Mouse (Mus musculus) embryonic stem cell, embryonic (primary cell): ENCODE measurements around the gene Mboat7.
"Not testable (repeated sequence)": the region's sequence is repeated elsewhere in the genome, so short reads cannot be mapped to it uniquely, and the experiment has no call there.

Source experiments
- CTCF ChIA-PET, 4 experiments: fragments of 300-600 bp in 2 of 4; fragments of 350-600 bp in 2 of 4; sonication (Branson Sonifier 250); formaldehyde crosslinking; loops; one replicate each; lab custom pipeline; 2022; ENCODE audit warnings: inconsistent platforms in 2 of 4; lab: Charles Lee
- POLR2A ChIA-PET, 4 experiments: fragments of 300-600 bp in 2 of 4; fragments of 350-600 bp in 2 of 4; sonication (Branson Sonifier 250); formaldehyde crosslinking; loops; one replicate each; lab custom pipeline; 2022; ENCODE audit warnings: antibody characterized with exemption in 4 of 4, inconsistent platforms in 1 of 4; lab: Charles Lee

The Mboat7 gene

GRCm38 (mm10) chr7:3692987-3693808 lies at the start of gene Mboat7:
Gene Mboat7 (minus strand): TSS chr7:3693523.
- POLR2A ChIA-PET = interaction anchor here (0.6 to 18.6 kb wide), 180 partner anchors 9 to 1345 kb away, joined by 3 to 650 read pairs (median 5); partner anchors contain the start of genes Leng1 (in 4 of the 4), Cnot3 (in 3 of the 4), Leng8 (in 3 of the 4) and Leng9 (in 3 of the 4)
- CTCF ChIA-PET = interaction anchor here (0.5 to 2.3 kb wide), 20 partner anchors 12 to 833 kb away, joined by 3 to 11 read pairs (median 4); partner anchors contain the start of genes Ndufa3 (in 3 of the 4) and Oscar (in 1 of the 4)

- POLR2A ChIA-PET, CTCF ChIA-PET: not testable (repeated sequence)
Observed at GRCm38 (mm10) chr7:3732675-3733074, 39.4 kb upstream of the Mboat7 start.

- POLR2A ChIA-PET, CTCF ChIA-PET: not testable (repeated sequence)
Observed at GRCm38 (mm10) chr7:3725459-3725858, 32.1 kb upstream of the Mboat7 start.

- POLR2A ChIA-PET = not testable (repeated sequence)
Observed at GRCm38 (mm10) chr7:3720268-3720667, 26.9 kb upstream of the Mboat7 start, which contains the start of gene Pirb. Gene Pirb (minus strand): TSS chr7:3720391.

GRCm38 (mm10) chr7:3715249-3715648 lies 21.9 kb upstream of the Mboat7 start:
- CTCF ChIA-PET = interaction anchor here in 1 of 4 experiments (0.6 kb wide), 1 partner anchor 99 kb away, joined by 3 read pairs; no protein-coding TSS in a partner anchor

More at GRCm38 (mm10) chr7:3720268-3720667, 26.9 kb upstream of the Mboat7 start, which contains the start of gene Pirb:
- CTCF ChIA-PET = not testable (repeated sequence)

GRCm38 (mm10) chr7:3712264-3712942 lies 19.1 kb upstream of the Mboat7 start:
- ChIA-PET CTCF (no interaction called here), POLR2A (interaction anchor here in 3 of 4 experiments (0.6 to 14.5 kb wide), 7 partner anchors 9 to 68 kb away, joined by 3 to 650 read pairs (median 4); partner anchors contain the start of genes Mboat7 (in 2 of the 3), Tsen34 (in 2 of the 3), Cnot3 (in 1 of the 3) and Leng1 (in 1 of the 3))

More at GRCm38 (mm10) chr7:3715249-3715648, 21.9 kb upstream of the Mboat7 start:
- POLR2A ChIA-PET = interaction anchor here in 2 of 4 experiments (1.1 to 14.5 kb wide), 4 partner anchors 9 to 24 kb away, joined by 3 to 650 read pairs (median 5); partner anchors contain the start of genes Mboat7 (in 2 of the 2) and Tsen34 (in 2 of the 2)

- ChIA-PET POLR2A (interaction anchor here (0.6 to 14.5 kb wide), 32 partner anchors 15 to 815 kb away, joined by 3 to 650 read pairs (median 6); partner anchors contain the start of genes Mboat7 (in 4 of the 4), Tsen34 (in 4 of the 4), Cnot3 (in 3 of the 4) and Leng1 (in 3 of the 4)), CTCF (interaction anchor here in 1 of 4 experiments (0.8 kb wide), 1 partner anchor 736 kb away, joined by 3 read pairs; the partner anchor contains the start of gene Rdh13)
Observed at GRCm38 (mm10) chr7:3709000-3709399, 15.7 kb upstream of the Mboat7 start.

- POLR2A ChIA-PET = interaction anchor here (0.6 to 14.5 kb wide), 38 partner anchors 15 to 816 kb away, joined by 3 to 650 read pairs (median 9); partner anchors contain the start of genes Mboat7 (in 4 of the 4), Tsen34 (in 4 of the 4), Cnot3 (in 3 of the 4) and Leng1 (in 3 of the 4)
- CTCF ChIA-PET = interaction anchor here in 1 of 4 experiments (0.8 to 1.4 kb wide), 3 partner anchors 417 to 737 kb away, joined by 3 to 4 read pairs (median 4); partner anchors contain the start of gene Rdh13
Observed at GRCm38 (mm10) chr7:3708447-3708980, 15.2 kb upstream of the Mboat7 start.

GRCm38 (mm10) chr7:3707568-3708413 lies 14.5 kb upstream of the Mboat7 start:
- ChIA-PET POLR2A (interaction anchor here (0.6 to 14.5 kb wide), 54 partner anchors 11 to 816 kb away, joined by 3 to 650 read pairs (median 4); partner anchors contain the start of genes Cnot3 (in 4 of the 4), Mboat7 (in 4 of the 4), Tsen34 (in 4 of the 4) and Leng1 (in 3 of the 4)), CTCF (interaction anchor here in 2 of 4 experiments (1.3 to 1.4 kb wide), 3 partner anchors 91 to 719 kb away, joined by 4 to 6 read pairs (median 4); no protein-coding TSS in a partner anchor)

- POLR2A ChIA-PET = interaction anchor here (0.5 to 14.5 kb wide), 53 partner anchors 10 to 795 kb away, joined by 3 to 650 read pairs (median 5); partner anchors contain the start of genes Cnot3 (in 4 of the 4), Leng1 (in 4 of the 4), Mboat7 (in 4 of the 4) and Tsen34 (in 4 of the 4)
Observed at GRCm38 (mm10) chr7:3707027-3707426, 13.7 kb upstream of the Mboat7 start.

GRCm38 (mm10) chr7:3706343-3706934 lies 13.1 kb upstream of the Mboat7 start:
- CTCF ChIA-PET = interaction anchor here in 2 of 4 experiments (0.5 to 0.6 kb wide), 2 partner anchors 455 to 765 kb away, joined by 3 to 12 read pairs; no protein-coding TSS in a partner anchor
- POLR2A ChIA-PET = interaction anchor here (0.5 to 14.5 kb wide), 60 partner anchors 8 to 1355 kb away, joined by 3 to 650 read pairs (median 6); partner anchors contain the start of genes Cnot3 (in 4 of the 4), Leng1 (in 4 of the 4), Mboat7 (in 4 of the 4) and Tsen34 (in 4 of the 4)

More at GRCm38 (mm10) chr7:3707027-3707426, 13.7 kb upstream of the Mboat7 start:
- CTCF ChIA-PET = interaction anchor here in 2 of 4 experiments (0.5 to 1.4 kb wide), 3 partner anchors 90 to 455 kb away, joined by 3 to 6 read pairs (median 4); no protein-coding TSS in a partner anchor

GRCm38 (mm10) chr7:3705911-3706310 lies 12.6 kb upstream of the Mboat7 start:
- ChIA-PET POLR2A (interaction anchor here (0.5 to 14.5 kb wide), 59 partner anchors 8 to 1355 kb away, joined by 3 to 650 read pairs (median 6); partner anchors contain the start of genes Cnot3 (in 4 of the 4), Leng1 (in 4 of the 4), Mboat7 (in 4 of the 4) and Tsen34 (in 4 of the 4)), CTCF (interaction anchor here in 2 of 4 experiments (0.6 to 1.2 kb wide), 3 partner anchors 13 to 772 kb away, joined by 3 to 12 read pairs (median 3); partner anchors contain the start of gene Tsen34 (in 1 of the 2))

- ChIA-PET CTCF (interaction anchor here in 1 of 4 experiments (0.7 to 1.2 kb wide), 2 partner anchors 13 to 773 kb away, joined by 3 read pairs; partner anchors contain the start of gene Tsen34), POLR2A (interaction anchor here (0.6 to 14.5 kb wide), 59 partner anchors 8 to 1356 kb away, joined by 3 to 650 read pairs (median 6); partner anchors contain the start of genes Cnot3 (in 4 of the 4), Mboat7 (in 4 of the 4), Tsen34 (in 4 of the 4) and Leng1 (in 3 of the 4))
Observed at GRCm38 (mm10) chr7:3705461-3705860, 12.1 kb upstream of the Mboat7 start.

GRCm38 (mm10) chr7:3704475-3704874 lies 11.2 kb upstream of the Mboat7 start:
- POLR2A ChIA-PET = interaction anchor here (0.6 to 14.5 kb wide), 27 partner anchors 9 to 808 kb away, joined by 3 to 650 read pairs (median 12); partner anchors contain the start of genes Mboat7 (in 3 of the 4), Tsen34 (in 3 of the 4), Cnot3 (in 2 of the 4) and Leng1 (in 2 of the 4)

More at GRCm38 (mm10) chr7:3704475-3704874, 11.2 kb upstream of the Mboat7 start:
- CTCF ChIA-PET = no interaction called here
